Mouse (Mus musculus): Measurements from ENCODE around the gene Lrrk1. TPM values are rescaled to one million over a fixed set of nuclear protein-coding genes. Genes with fewer than 3 reads are reported as not detected.

Lrrk1 gene
- polyA plus RNA-seq, 1 experiment = not detected

- TF ChIP-seq CTCF (IDR thresholded peaks at IDR 0.05; ENCODE audit: insufficient read depth, low read depth, low read length) (no peak), POLR2A (IDR thresholded peaks at IDR 0.05; ENCODE audit: insufficient read depth, low read depth, low read length) (no peak)
- WGBS = 94% methylated on average over 14 of the region's 14 CpGs
- no peak overlapping the region for H3K27ac ChIP-seq (ENCODE audit: insufficient read depth, low read depth, low read length)
- H3K4me1 ChIP-seq (ENCODE audit: control insufficient read depth, insufficient read depth, low read length) = no peaks in the 10 kb centered on the region
- H3K4me3 ChIP-seq (ENCODE audit: insufficient read depth, low read depth, low read length) = no peak overlapping the region
Observed at GRCm38 (mm10) chr7:66303922-66304660, 84.1 kb downstream of the Lrrk1 start.

GRCm38 (mm10) chr7:66301486-66301885, 86.7 kb downstream of the Lrrk1 start:
- TF ChIP-seq POLR2A (IDR thresholded peaks at IDR 0.05; ENCODE audit: insufficient read depth, low read depth, low read length) (no peak), CTCF (IDR thresholded peaks at IDR 0.05; ENCODE audit: insufficient read depth, low read depth, low read length) (no peak)
- Histone ChIP-seq H3K4me1 (ENCODE audit: control insufficient read depth, insufficient read depth, low read length) (peaks cover 8% of the 10 kb centered on the region), H3K4me3 (ENCODE audit: insufficient read depth, low read depth, low read length) (no peak overlapping the region), H3K27ac (ENCODE audit: insufficient read depth, low read depth, low read length) (no peak overlapping the region)
- WGBS = 78% methylated on average over 4 of the region's 4 CpGs

GRCm38 (mm10) chr7:66300680-66301079, 87.5 kb downstream of the Lrrk1 start:
- Histone ChIP-seq H3K4me3 (ENCODE audit: insufficient read depth, low read depth, low read length) (no peak overlapping the region), H3K27ac (ENCODE audit: insufficient read depth, low read depth, low read length) (no peak overlapping the region), H3K4me1 (ENCODE audit: control insufficient read depth, insufficient read depth, low read length) (peaks cover 8% of the 10 kb centered on the region)
- TF ChIP-seq POLR2A (IDR thresholded peaks at IDR 0.05; ENCODE audit: insufficient read depth, low read depth, low read length) (no peak), CTCF (IDR thresholded peaks at IDR 0.05; ENCODE audit: insufficient read depth, low read depth, low read length) (peak; percentile 71)
- 4% methylated on average over 5 of the region's 5 CpGs for WGBS

- no peak overlapping the region for H3K4me3 ChIP-seq (ENCODE audit: insufficient read depth, low read depth, low read length)
- WGBS = 78% methylated on average over 9 of the region's 9 CpGs
- no peak overlapping the region for H3K27ac ChIP-seq (ENCODE audit: insufficient read depth, low read depth, low read length)
- no peak for TF ChIP-seq POLR2A (IDR thresholded peaks at IDR 0.05; ENCODE audit: insufficient read depth, low read depth, low read length)
- no peak for TF ChIP-seq CTCF (IDR thresholded peaks at IDR 0.05; ENCODE audit: insufficient read depth, low read depth, low read length)
- H3K4me1 ChIP-seq (ENCODE audit: control insufficient read depth, insufficient read depth, low read length) = peaks cover 12% of the 10 kb centered on the region
Observed at GRCm38 (mm10) chr7:66297656-66298021, 90.5 kb downstream of the Lrrk1 start.

GRCm38 (mm10) chr7:66296921-66297655, 91.1 kb downstream of the Lrrk1 start:
- H3K4me1 ChIP-seq (ENCODE audit: control insufficient read depth, insufficient read depth, low read length) = peaks cover 15% of the 10 kb centered on the region
- H3K4me3 ChIP-seq (ENCODE audit: insufficient read depth, low read depth, low read length) = no peak overlapping the region
- H3K27ac ChIP-seq (ENCODE audit: insufficient read depth, low read depth, low read length) = no peak overlapping the region
- 25% methylated on average over 12 of the region's 12 CpGs for WGBS
- TF ChIP-seq POLR2A (IDR thresholded peaks at IDR 0.05; ENCODE audit: insufficient read depth, low read depth, low read length) (no peak), CTCF (IDR thresholded peaks at IDR 0.05; ENCODE audit: insufficient read depth, low read depth, low read length) (no peak)

GRCm38 (mm10) chr7:66292552-66293376, 95.4 kb downstream of the Lrrk1 start:
- H3K4me1 ChIP-seq (ENCODE audit: control insufficient read depth, insufficient read depth, low read length) = peaks cover 15% of the 10 kb centered on the region
- TF ChIP-seq CTCF (IDR thresholded peaks at IDR 0.05; ENCODE audit: insufficient read depth, low read depth, low read length) (no peak), POLR2A (IDR thresholded peaks at IDR 0.05; ENCODE audit: insufficient read depth, low read depth, low read length) (no peak)
- WGBS = 60% methylated on average over 19 of the region's 19 CpGs

GRCm38 (mm10) chr7:66292010-66292409, 96.1 kb downstream of the Lrrk1 start:
- 89% methylated on average over 8 of the region's 8 CpGs for WGBS
- Histone ChIP-seq H3K27ac (ENCODE audit: insufficient read depth, low read depth, low read length) (no peak overlapping the region), H3K4me1 (ENCODE audit: control insufficient read depth, insufficient read depth, low read length) (peaks cover 9% of the 10 kb centered on the region; the same call in 1 of the 2 replicates), H3K4me3 (ENCODE audit: insufficient read depth, low read depth, low read length) (no peak overlapping the region)
- TF ChIP-seq POLR2A (IDR thresholded peaks at IDR 0.05; ENCODE audit: insufficient read depth, low read depth, low read length) = no peak
- no peak for TF ChIP-seq CTCF (IDR thresholded peaks at IDR 0.05; ENCODE audit: insufficient read depth, low read depth, low read length)

More at GRCm38 (mm10) chr7:66292552-66293376, 95.4 kb downstream of the Lrrk1 start:
- no peak overlapping the region for H3K27ac ChIP-seq (ENCODE audit: insufficient read depth, low read depth, low read length)
- no peak overlapping the region for H3K4me3 ChIP-seq (ENCODE audit: insufficient read depth, low read depth, low read length)

- Histone ChIP-seq H3K4me1 (ENCODE audit: control insufficient read depth, insufficient read depth, low read length) (peaks cover 2% of the 10 kb centered on the region; the same call in 1 of the 2 replicates), H3K4me3 (ENCODE audit: insufficient read depth, low read depth, low read length) (no peak overlapping the region), H3K27ac (ENCODE audit: insufficient read depth, low read depth, low read length) (no peak overlapping the region)
- WGBS = 48% methylated on average over 10 of the region's 10 CpGs
- no peak for TF ChIP-seq POLR2A (IDR thresholded peaks at IDR 0.05; ENCODE audit: insufficient read depth, low read depth, low read length)
- no peak for TF ChIP-seq CTCF (IDR thresholded peaks at IDR 0.05; ENCODE audit: insufficient read depth, low read depth, low read length)
Observed at GRCm38 (mm10) chr7:66282984-66283612, 105.1 kb downstream of the Lrrk1 start.
